22 mouse cellular contexts compared by ENCODE assay signal in the genomic region with DNA sequence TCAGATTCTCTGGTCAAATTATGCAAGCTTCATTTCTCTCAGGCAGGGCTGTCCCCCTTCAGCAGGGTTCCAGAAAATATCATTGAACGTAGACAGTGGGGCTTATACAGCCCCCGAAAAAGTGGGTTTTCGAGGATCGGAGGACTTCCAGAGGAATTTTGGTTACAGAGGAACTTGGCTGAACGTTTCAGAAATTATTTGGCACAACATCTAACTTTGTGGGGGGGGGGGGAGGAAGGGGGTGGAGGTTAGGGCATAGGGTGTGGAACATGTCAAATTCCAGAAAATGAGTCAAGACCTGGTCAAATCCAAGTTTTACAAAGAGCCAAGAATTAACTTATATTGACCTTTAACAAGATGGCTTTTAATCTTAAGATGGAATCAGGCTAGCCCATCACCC. TPM values are rescaled to one million over a fixed set of nuclear protein-coding genes. Genes with fewer than 3 reads are reported as not detected.
"Had no signal": no experiment of that assay in that cellular context is flagged by ENCODE, and none has a peak within 500 bp of the region (broad histone marks: within the 10 kb centered on the region; RNA-seq: fewer than 3 reads in every experiment).

No protein-coding gene starts in this region.

- DNase-seq: cerebellum, adult 8-10 months; cerebellum, adult 9-10 months; cerebellum, adult 9-11 months; cerebellum, postnatal 10 days; cerebellum, postnatal 14 days; cerebellum, postnatal 25 days; cerebellum, postnatal 36 days; embryo, embryonic 11 days; forebrain, postnatal 0 days; gastrocnemius, adult 2 months; gastrocnemius, postnatal 10 days; gastrocnemius, postnatal 14 days; gastrocnemius, postnatal 25 days; gastrocnemius, postnatal 36 days; heart, adult 18-20 months; heart, adult 2 months had no signal

RNA-seq across cellular contexts. Expression of a gene that starts 49.6 kb away (rescaled TPM):
- total RNA-seq: common myeloid progenitor, adult 5-6 weeks; gastrocnemius, adult 2 months; gastrocnemius, postnatal 25 days; gastrocnemius, postnatal 36 days; granulocyte monocyte progenitor cell, adult 5-6 weeks had no signal

RNA-seq across cellular contexts. Expression of a gene that starts 56.5 kb away (rescaled TPM):
- total RNA-seq: common myeloid progenitor, adult 5-6 weeks; forebrain, postnatal 0 days; gastrocnemius, adult 18-20 months; gastrocnemius, adult 2 months; gastrocnemius, adult 8-10 months; gastrocnemius, postnatal 10 days; gastrocnemius, postnatal 14 days; gastrocnemius, postnatal 25 days; gastrocnemius, postnatal 36 days; gastrocnemius, postnatal 4 days; granulocyte monocyte progenitor cell, adult 5-6 weeks; heart, adult 18-20 months; heart, adult 2 months; heart, adult 8-10 months had no signal
